ENCODE assay signal across 11 mouse cellular contexts in genomic region chr7:3594686-3595085, GRCm38 (mm10). TPM values are rescaled to one million over a fixed set of nuclear protein-coding genes. Genes with fewer than 3 reads are reported as not detected.
DNase-seq lines count a peak whose midpoint lies in the region; ATAC-seq lines count a peak whose summit lies in the region.
"Had no signal": no experiment of that assay in that cellular context is flagged by ENCODE, and none has a peak within 500 bp of the region (broad histone marks: within the 10 kb centered on the region; RNA-seq: fewer than 3 reads in every experiment).

No protein-coding gene starts in this region.

- 0 out of 2 replicates have a peak, but pooled peaks cover 2% of the 10 kb centered on the region for H3K9me3 ChIP-seq in forebrain, embryonic 10.5 days
- H3K9me3 ChIP-seq in forebrain, embryonic 14.5 days (replicated peaks; ENCODE audit: control insufficient read depth, low read length): no peaks in the 10 kb centered on the region
- no peaks in the 10 kb centered on the region for H3K9me3 ChIP-seq in limb, embryonic 12.5 days
- H3K9me3 ChIP-seq in limb, embryonic 10.5 days (replicated peaks): no peaks in the 10 kb centered on the region

- no peak for ATAC-seq in forebrain, embryonic 14.5 days
- no peak for ATAC-seq in limb, embryonic 12.5 days (ENCODE audit: insufficient number of reproducible peaks, insufficient read depth, low FRiP score, low TSS enrichment, low read depth)
- peak; percentile 58 to 65 for ATAC-seq in hematopoietic stem cell, adult 5-6 weeks (replicated peaks in 1 of 2; ENCODE audit: insufficient read depth in 1 of 2, low FRiP score in 2 of 2, low TSS enrichment in 1 of 2, low read depth in 1 of 2, poor library complexity in 2 of 2, severe bottlenecking in 2 of 2)
- peak; percentile 70 for ATAC-seq in megakaryocyte-erythroid progenitor cell, adult 5-6 weeks (replicated peaks; ENCODE audit: low FRiP score, low TSS enrichment, poor library complexity, severe bottlenecking)

- no peak for DNase-seq in forebrain, embryonic 10.5 days (ENCODE audit: extremely low spot score, low spot score)
- DNase-seq in forebrain, embryonic 14.5 days (ENCODE audit: low spot score): no peak
- no peak for DNase-seq in limb, embryonic 10.5 days (ENCODE audit: low spot score)
- no peak for DNase-seq in left cerebral cortex, adult 9 months (ENCODE audit: low spot score in 2 of 2)
- no peak for DNase-seq in left cerebral cortex, adult 11 months (ENCODE audit: low spot score)
- DNase-seq: right cerebral cortex, postnatal 4 days had no signal

- H3K9ac ChIP-seq in forebrain, embryonic 14.5 days (ENCODE audit: low read length): no peak overlapping the region
- no peak overlapping the region for H3K9ac ChIP-seq in limb, embryonic 12.5 days (replicated peaks)

- H3K4me1 ChIP-seq in forebrain, embryonic 10.5 days: no peaks in the 10 kb centered on the region; the same call in 1 of the 2 replicates
- peaks cover 2% of the 10 kb centered on the region; the same call in 1 of the 2 replicates for H3K4me1 ChIP-seq in forebrain, embryonic 14.5 days (ENCODE audit: control insufficient read depth, insufficient read depth, low read length)
- H3K4me1 ChIP-seq in limb, embryonic 12.5 days (replicated peaks): no peaks in the 10 kb centered on the region
- no peaks in the 10 kb centered on the region for H3K4me1 ChIP-seq in limb, embryonic 10.5 days

- H3K36me3 ChIP-seq in forebrain, embryonic 10.5 days (replicated peaks): no peaks in the 10 kb centered on the region
- no peaks in the 10 kb centered on the region for H3K36me3 ChIP-seq in forebrain, embryonic 14.5 days (ENCODE audit: control insufficient read depth, insufficient read depth, low read length)
- H3K36me3 ChIP-seq in limb, embryonic 12.5 days: no peaks in the 10 kb centered on the region
- no peaks in the 10 kb centered on the region for H3K36me3 ChIP-seq in limb, embryonic 10.5 days

- no peak overlapping the region for H3K4me2 ChIP-seq in forebrain, embryonic 14.5 days (ENCODE audit: low read length)
- peak overlapping the region; percentile 23; the same call in 1 of the 2 replicates for H3K4me2 ChIP-seq in limb, embryonic 12.5 days

- 33% methylated on average over 5 of the region's 5 CpGs for WGBS in forebrain, embryonic 10.5 days
- WGBS in forebrain, embryonic 14.5 days: 18% methylated on average over 5 of the region's 5 CpGs
- 36% methylated on average over 5 of the region's 5 CpGs for WGBS in limb, embryonic 12.5 days
- 27% methylated on average over 5 of the region's 5 CpGs for WGBS in limb, embryonic 10.5 days

- no peaks in the 10 kb centered on the region for H3K27me3 ChIP-seq in forebrain, embryonic 10.5 days (ENCODE audit: poor library complexity, severe bottlenecking)
- H3K27me3 ChIP-seq in forebrain, embryonic 14.5 days (replicated peaks; ENCODE audit: control insufficient read depth, insufficient read depth, low read length): no peaks in the 10 kb centered on the region
- H3K27me3 ChIP-seq in limb, embryonic 12.5 days: no peaks in the 10 kb centered on the region
- no peaks in the 10 kb centered on the region for H3K27me3 ChIP-seq in limb, embryonic 10.5 days (ENCODE audit: low read depth, poor library complexity, severe bottlenecking)

- H3K4me3 ChIP-seq in forebrain, embryonic 10.5 days: peak overlapping the region; percentile 30; the same call in 1 of the 2 replicates
- H3K4me3 ChIP-seq in forebrain, embryonic 14.5 days (ENCODE audit: low read depth, low read length): no peak overlapping the region
- H3K4me3 ChIP-seq in limb, embryonic 12.5 days (replicated peaks): no peak overlapping the region
- H3K4me3 ChIP-seq in limb, embryonic 10.5 days: no peak overlapping the region

- H3K27ac ChIP-seq in forebrain, embryonic 10.5 days: no peak overlapping the region
- H3K27ac ChIP-seq in forebrain, embryonic 14.5 days (ENCODE audit: low read depth, low read length): no peak overlapping the region
- no peak overlapping the region for H3K27ac ChIP-seq in limb, embryonic 12.5 days
- no peak overlapping the region for H3K27ac ChIP-seq in limb, embryonic 10.5 days

RNA-seq across cellular contexts. Expression of gene Oscar, which starts 21.3 kb away (rescaled TPM):
- polyA plus RNA-seq in forebrain, embryonic 10.5 days (2016; fragmentation: Nextera tagmentation; extraction: Ambion mirVana): 0.09 TPM in 1 of 2 replicates, not detected in the other
- 0.13 and 0.23 TPM in 2 replicates for polyA plus RNA-seq in forebrain, embryonic 14.5 days (2014; fragmentation: Nextera tagmentation; extraction: Ambion mirVana)
- polyA plus RNA-seq in limb, embryonic 12.5 days (2016; fragmentation: Nextera tagmentation; extraction: Ambion mirVana): not detected in 2 replicates
- not detected in 2 replicates for polyA plus RNA-seq in limb, embryonic 10.5 days (2016; fragmentation: Nextera tagmentation; extraction: Ambion mirVana)
- 0.20 TPM in 1 of 2 replicates, not detected in the other for total RNA-seq in hematopoietic stem cell, adult 5-6 weeks (2017)
- not detected in 2 replicates for total RNA-seq in megakaryocyte-erythroid progenitor cell, adult 5-6 weeks (2014; fragmentation: Nextera tagmentation)
- not detected in 2 replicates for total RNA-seq in megakaryocyte-erythroid progenitor cell, adult 5-6 weeks (2017)
- total RNA-seq: gastrocnemius, adult 8-10 months; monocyte, adult 5-6 weeks had no signal

RNA-seq across cellular contexts. Expression of gene Ndufa3, which starts 22.5 kb away (rescaled TPM):
- polyA plus RNA-seq in forebrain, embryonic 10.5 days (2016; fragmentation: Nextera tagmentation; extraction: Ambion mirVana): 363 and 367 TPM in 2 replicates
- polyA plus RNA-seq in forebrain, embryonic 14.5 days (2014; fragmentation: Nextera tagmentation; extraction: Ambion mirVana): 424 and 576 TPM in 2 replicates
- 385 and 392 TPM in 2 replicates for polyA plus RNA-seq in limb, embryonic 12.5 days (2016; fragmentation: Nextera tagmentation; extraction: Ambion mirVana)
- 360 and 392 TPM in 2 replicates for polyA plus RNA-seq in limb, embryonic 10.5 days (2016; fragmentation: Nextera tagmentation; extraction: Ambion mirVana)
- total RNA-seq in hematopoietic stem cell, adult 5-6 weeks (2017): 150 and 232 TPM in 2 replicates
- 427 and 468 TPM in 2 replicates for total RNA-seq in megakaryocyte-erythroid progenitor cell, adult 5-6 weeks (2014; fragmentation: Nextera tagmentation)
- total RNA-seq in megakaryocyte-erythroid progenitor cell, adult 5-6 weeks (2017): 170 and 216 TPM in 2 replicates

RNA-seq across cellular contexts. Expression of gene Tfpt, which starts 35.0 kb away (rescaled TPM):
- polyA plus RNA-seq in forebrain, embryonic 10.5 days (2016; fragmentation: Nextera tagmentation; extraction: Ambion mirVana): 29.0 and 30.8 TPM in 2 replicates
- 31.3 and 34.8 TPM in 2 replicates for polyA plus RNA-seq in forebrain, embryonic 14.5 days (2014; fragmentation: Nextera tagmentation; extraction: Ambion mirVana)
- 36.5 and 37.8 TPM in 2 replicates for polyA plus RNA-seq in limb, embryonic 12.5 days (2016; fragmentation: Nextera tagmentation; extraction: Ambion mirVana)
- polyA plus RNA-seq in limb, embryonic 10.5 days (2016; fragmentation: Nextera tagmentation; extraction: Ambion mirVana): 33.3 and 36.0 TPM in 2 replicates
- 22.8 and 25.9 TPM in 2 replicates for total RNA-seq in hematopoietic stem cell, adult 5-6 weeks (2017)
- total RNA-seq in megakaryocyte-erythroid progenitor cell, adult 5-6 weeks (2014; fragmentation: Nextera tagmentation): 17.6 and 26.3 TPM in 2 replicates
- 38.1 and 45.9 TPM in 2 replicates for total RNA-seq in megakaryocyte-erythroid progenitor cell, adult 5-6 weeks (2017)

RNA-seq across cellular contexts. Expression of gene Prpf31, which starts 35.1 kb away (rescaled TPM):
- polyA plus RNA-seq in forebrain, embryonic 10.5 days (2016; fragmentation: Nextera tagmentation; extraction: Ambion mirVana): 190 and 191 TPM in 2 replicates
- polyA plus RNA-seq in forebrain, embryonic 14.5 days (2014; fragmentation: Nextera tagmentation; extraction: Ambion mirVana): 99.7 and 102 TPM in 2 replicates
- 133 and 136 TPM in 2 replicates for polyA plus RNA-seq in limb, embryonic 12.5 days (2016; fragmentation: Nextera tagmentation; extraction: Ambion mirVana)
- polyA plus RNA-seq in limb, embryonic 10.5 days (2016; fragmentation: Nextera tagmentation; extraction: Ambion mirVana): 181 and 186 TPM in 2 replicates
- 78.5 and 106 TPM in 2 replicates for total RNA-seq in hematopoietic stem cell, adult 5-6 weeks (2017)
- 53.7 and 61.4 TPM in 2 replicates for total RNA-seq in megakaryocyte-erythroid progenitor cell, adult 5-6 weeks (2014; fragmentation: Nextera tagmentation)
- 125 and 128 TPM in 2 replicates for total RNA-seq in megakaryocyte-erythroid progenitor cell, adult 5-6 weeks (2017)

RNA-seq across cellular contexts. Expression of gene Cnot3, which starts 50.4 kb away (rescaled TPM):
- polyA plus RNA-seq in forebrain, embryonic 10.5 days (2016; fragmentation: Nextera tagmentation; extraction: Ambion mirVana): 72.9 and 76.6 TPM in 2 replicates
- polyA plus RNA-seq in forebrain, embryonic 14.5 days (2014; fragmentation: Nextera tagmentation; extraction: Ambion mirVana): 40.5 and 44.2 TPM in 2 replicates
- 69.5 and 70.3 TPM in 2 replicates for polyA plus RNA-seq in limb, embryonic 12.5 days (2016; fragmentation: Nextera tagmentation; extraction: Ambion mirVana)
- 80.3 and 94.7 TPM in 2 replicates for polyA plus RNA-seq in limb, embryonic 10.5 days (2016; fragmentation: Nextera tagmentation; extraction: Ambion mirVana)
- total RNA-seq in hematopoietic stem cell, adult 5-6 weeks (2017): 20.8 and 22.3 TPM in 2 replicates
- total RNA-seq in megakaryocyte-erythroid progenitor cell, adult 5-6 weeks (2014; fragmentation: Nextera tagmentation): 117 and 166 TPM in 2 replicates
- 21.2 and 47.8 TPM in 2 replicates for total RNA-seq in megakaryocyte-erythroid progenitor cell, adult 5-6 weeks (2017)

Comparison
In these comparisons a context has a peak if more than half of its experiments do, and no peak if none do; other contexts are left out.
1. ATAC-seq: peak in hematopoietic stem cell, adult 5-6 weeks (2 of 2) and megakaryocyte-erythroid progenitor cell, adult 5-6 weeks (single experiment); none in forebrain, embryonic 14.5 days (single experiment) and limb, embryonic 12.5 days (single experiment).